Mouse (Mus musculus): ENCODE data around the gene Ccnc. TPM values are rescaled to one million over a fixed set of nuclear protein-coding genes. Genes with fewer than 3 reads are reported as not detected.

Ccnc gene
- polyA plus RNA-seq, 1 experiment from 2014 or later, result 20.3 TPM

DNA sequence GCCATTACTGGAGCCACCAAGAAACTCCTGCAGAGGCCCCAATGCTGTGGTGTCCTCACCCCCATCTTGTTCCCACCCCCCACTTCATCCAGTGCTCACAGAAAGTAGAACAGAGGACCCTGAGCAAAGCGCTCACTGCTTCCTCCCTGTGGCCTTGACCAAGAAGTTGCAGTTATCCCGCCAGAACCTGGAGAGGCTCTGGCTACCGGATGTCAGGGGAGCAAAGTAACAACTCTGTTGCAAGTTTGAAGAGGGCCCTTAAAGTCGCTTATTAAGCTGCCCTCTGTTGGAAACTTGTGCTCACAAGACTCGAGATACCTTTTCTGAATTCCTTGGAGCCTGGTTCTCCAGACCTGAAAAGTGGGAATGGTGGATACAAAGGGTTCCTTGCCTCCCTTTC is 40.6 kb upstream of the Ccnc start:
- no peaks in the 10 kb centered on the region for H3K9me3 ChIP-seq (replicated peaks)
- H3K27ac ChIP-seq (replicated peaks), result no peak overlapping the region
- peaks cover 8% of the 10 kb centered on the region; the same call in 1 of the 2 replicates for H3K4me1 ChIP-seq (replicated peaks)
- no peak overlapping the region for H3K9ac ChIP-seq
- H3K4me2 ChIP-seq, result no peak overlapping the region
- 2% methylated on average over 5 of the region's 5 CpGs for WGBS (ENCODE audit: insufficient replicate concordance)
- peaks cover 100% of the 10 kb centered on the region for H3K27me3 ChIP-seq
- H3K36me3 ChIP-seq (replicated peaks), result no peaks in the 10 kb centered on the region
- H3K4me3 ChIP-seq (replicated peaks), result no peak overlapping the region
- ATAC-seq (ENCODE audit: insufficient read depth), result no peak

DNA sequence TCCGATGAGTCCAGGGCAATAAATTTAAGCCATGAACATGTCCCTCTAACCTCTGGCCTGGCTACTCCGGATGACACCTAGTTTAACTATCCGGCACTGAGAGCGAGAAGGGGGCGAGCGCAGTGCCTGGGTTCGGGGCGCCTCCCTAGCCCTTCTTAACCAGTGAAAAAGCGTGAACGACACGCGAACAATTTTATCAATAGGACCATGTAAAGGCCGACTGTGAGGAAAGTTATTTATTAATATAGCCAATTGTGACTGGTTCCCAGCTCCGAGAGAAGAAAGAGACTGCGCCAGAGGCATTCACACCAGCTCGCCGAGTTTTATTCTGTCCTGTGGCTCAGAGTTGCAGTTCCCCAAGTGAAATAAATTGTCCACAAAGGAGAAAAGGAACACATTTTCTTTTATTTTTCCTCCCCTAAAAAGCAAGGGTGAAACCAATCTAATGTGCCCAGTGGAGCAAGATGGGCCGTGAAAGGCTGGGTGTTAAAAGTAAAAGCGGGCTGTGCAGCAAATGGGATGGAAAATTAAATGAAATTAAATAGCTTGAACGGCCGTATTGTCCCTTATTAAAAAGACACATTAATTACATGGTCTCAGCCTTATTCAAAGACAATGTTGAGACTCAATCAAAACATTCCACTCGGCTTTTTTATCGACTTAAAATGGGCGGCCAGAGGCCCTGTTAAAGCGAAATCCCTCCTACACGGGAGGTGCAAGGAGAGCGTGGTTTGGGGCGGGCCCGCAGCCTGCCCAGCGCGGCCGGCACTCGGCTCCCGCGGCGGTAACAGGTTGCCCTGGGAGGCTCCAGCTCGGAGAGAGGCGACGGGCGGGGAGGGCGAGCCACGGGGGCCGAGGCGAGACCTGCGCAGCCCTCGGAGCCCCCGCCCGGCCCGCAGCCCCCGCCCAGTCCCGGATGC is 39.5 kb upstream of the Ccnc start:
- H3K9ac ChIP-seq, result no peak overlapping the region
- H3K27ac ChIP-seq (replicated peaks), result no peak overlapping the region
- no peak for ATAC-seq (ENCODE audit: insufficient read depth)
- peaks cover 8% of the 10 kb centered on the region; the same call in 1 of the 2 replicates for H3K4me1 ChIP-seq (replicated peaks)
- peak overlapping the region; percentile 67 for H3K4me2 ChIP-seq
- H3K4me3 ChIP-seq (replicated peaks), result peak overlapping the region; percentile 45
- H3K36me3 ChIP-seq (replicated peaks), result no peaks in the 10 kb centered on the region
- H3K27me3 ChIP-seq, result peaks cover 100% of the 10 kb centered on the region
- WGBS (ENCODE audit: insufficient replicate concordance), result 2% methylated on average over 50 of the region's 51 CpGs
- no peaks in the 10 kb centered on the region for H3K9me3 ChIP-seq (replicated peaks)

DNA sequence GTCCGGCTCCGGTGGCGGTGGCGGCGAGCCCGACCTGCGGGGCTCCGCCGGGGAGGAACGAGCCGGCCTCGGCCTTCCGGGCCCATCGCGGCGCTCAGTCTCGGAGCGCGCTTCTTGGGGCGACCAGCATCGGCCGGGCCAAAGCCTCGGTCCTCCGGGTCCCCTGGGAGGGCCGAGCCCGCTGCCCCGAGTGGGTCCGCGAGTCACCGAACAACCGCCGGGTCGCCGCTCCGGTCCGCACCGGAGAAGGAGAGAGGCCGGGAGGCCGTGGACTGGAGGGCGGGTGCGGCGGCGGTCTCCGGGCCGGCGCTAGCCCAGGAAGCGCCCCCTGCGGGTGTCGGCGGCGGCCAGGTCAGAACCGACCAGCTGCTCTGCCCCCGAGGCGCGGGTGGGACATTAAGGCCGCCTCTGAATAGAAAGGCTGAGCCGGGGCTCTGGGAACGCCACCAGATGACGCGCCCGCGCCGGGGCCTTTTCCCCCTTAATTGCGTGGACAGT is 38.7 kb upstream of the Ccnc start:
- ATAC-seq (ENCODE audit: insufficient read depth), result no peak
- WGBS (ENCODE audit: insufficient replicate concordance), result under 1% methylated on average over 64 of the region's 64 CpGs
- no peak overlapping the region for H3K9ac ChIP-seq
- H3K9me3 ChIP-seq (replicated peaks), result no peaks in the 10 kb centered on the region
- no peaks in the 10 kb centered on the region for H3K36me3 ChIP-seq (replicated peaks)
- H3K4me1 ChIP-seq (replicated peaks), result peaks cover 8% of the 10 kb centered on the region; the same call in 1 of the 2 replicates
- peak overlapping the region; percentile 45 for H3K4me3 ChIP-seq (replicated peaks)
- peak overlapping the region; percentile 67 for H3K4me2 ChIP-seq
- H3K27me3 ChIP-seq, result peaks cover 95% of the 10 kb centered on the region
- H3K27ac ChIP-seq (replicated peaks), result no peak overlapping the region

DNA sequence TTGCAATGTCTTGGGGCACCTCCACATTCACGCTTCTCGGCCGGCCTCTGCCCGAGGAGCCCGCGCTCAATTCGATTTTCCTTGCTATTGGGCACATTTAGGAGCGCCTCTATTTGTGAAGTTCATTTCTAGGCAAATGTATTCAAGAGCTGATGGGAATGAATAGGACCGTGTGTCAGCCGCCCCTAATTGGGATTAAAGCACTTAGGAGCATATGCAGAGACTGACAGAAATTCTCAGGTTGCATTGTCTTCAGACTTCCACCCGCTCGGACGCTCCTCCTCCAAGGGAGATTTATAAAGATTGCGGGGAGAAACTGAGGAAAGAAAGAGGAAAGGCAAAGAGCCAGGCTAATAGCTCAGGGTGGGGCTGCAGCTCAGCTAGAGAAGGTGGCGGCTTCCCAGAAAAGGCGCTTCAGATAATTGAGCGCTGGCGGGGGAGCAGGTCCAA is 38.0 kb upstream of the Ccnc start:
- Histone ChIP-seq H3K4me1 (replicated peaks) (peaks cover 8% of the 10 kb centered on the region; the same call in 1 of the 2 replicates), H3K9me3 (replicated peaks) (no peaks in the 10 kb centered on the region), H3K9ac (no peak overlapping the region), H3K4me2 (no peak overlapping the region), H3K4me3 (replicated peaks) (no peak overlapping the region), H3K36me3 (replicated peaks) (no peaks in the 10 kb centered on the region), H3K27ac (replicated peaks) (no peak overlapping the region), H3K27me3 (peaks cover 89% of the 10 kb centered on the region)
- WGBS (ENCODE audit: insufficient replicate concordance), result 2% methylated on average over 18 of the region's 18 CpGs
- no peak for ATAC-seq (ENCODE audit: insufficient read depth)

DNA sequence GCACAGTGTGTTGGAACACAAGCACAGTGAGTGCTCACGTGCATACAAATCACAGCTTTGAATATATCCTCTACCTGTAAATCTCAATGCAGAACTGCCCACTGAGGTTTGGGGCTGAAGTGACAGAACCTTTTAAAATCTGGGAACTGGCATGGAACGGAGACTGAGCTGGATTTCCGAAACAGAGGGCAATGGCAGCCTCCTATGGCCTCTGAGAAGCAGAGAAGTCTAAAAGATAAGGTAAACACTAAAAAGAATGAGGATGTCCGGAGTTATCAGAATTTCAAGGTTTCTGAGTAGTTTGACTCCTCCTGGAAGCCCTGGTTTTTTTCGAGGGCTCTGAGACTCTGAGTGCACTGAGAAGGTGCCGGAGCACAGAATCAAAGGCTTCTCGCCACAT is 37.3 kb upstream of the Ccnc start:
- Histone ChIP-seq H3K9me3 (replicated peaks) (no peaks in the 10 kb centered on the region), H3K27me3 (peaks cover 88% of the 10 kb centered on the region), H3K9ac (no peak overlapping the region), H3K4me3 (replicated peaks) (no peak overlapping the region), H3K4me2 (no peak overlapping the region), H3K27ac (replicated peaks) (no peak overlapping the region), H3K4me1 (replicated peaks) (peaks cover 8% of the 10 kb centered on the region; the same call in 1 of the 2 replicates), H3K36me3 (replicated peaks) (no peaks in the 10 kb centered on the region)
- no peak for ATAC-seq (ENCODE audit: insufficient read depth)
- WGBS (ENCODE audit: insufficient replicate concordance), result 10% methylated on average over 7 of the region's 7 CpGs

DNA sequence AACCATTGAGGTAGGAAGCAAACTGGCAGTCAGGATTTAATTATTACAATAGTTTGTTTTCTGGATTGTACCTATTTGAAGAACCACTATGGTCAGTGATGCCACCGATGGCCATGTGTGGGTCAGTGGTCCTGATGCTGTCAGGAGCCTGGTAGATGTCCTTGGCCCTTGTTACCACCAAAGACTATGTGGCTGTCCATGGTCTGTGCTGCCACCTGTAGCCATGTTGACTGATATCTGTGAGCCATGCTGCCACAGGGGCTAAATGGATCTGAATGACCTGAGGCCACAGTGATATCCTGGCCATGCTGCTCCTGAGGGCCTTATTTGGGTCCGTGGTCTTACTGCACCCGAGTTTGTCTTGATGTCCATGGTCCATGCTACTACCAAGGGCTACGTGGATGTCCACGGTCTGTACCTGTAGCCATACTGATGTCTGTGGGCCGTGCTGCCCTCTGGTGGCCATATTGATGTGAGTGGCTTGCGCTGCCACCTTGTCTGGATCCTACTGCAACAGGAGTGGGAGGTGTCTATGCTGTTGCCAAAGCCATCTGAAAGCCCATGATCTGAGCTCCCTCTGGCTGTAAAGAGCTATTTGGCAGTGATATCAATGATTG is 31.8 kb upstream of the Ccnc start:
- WGBS (ENCODE audit: insufficient replicate concordance), result 23% methylated on average over 7 of the region's 7 CpGs
- no peak for ATAC-seq (ENCODE audit: insufficient read depth)

DNA sequence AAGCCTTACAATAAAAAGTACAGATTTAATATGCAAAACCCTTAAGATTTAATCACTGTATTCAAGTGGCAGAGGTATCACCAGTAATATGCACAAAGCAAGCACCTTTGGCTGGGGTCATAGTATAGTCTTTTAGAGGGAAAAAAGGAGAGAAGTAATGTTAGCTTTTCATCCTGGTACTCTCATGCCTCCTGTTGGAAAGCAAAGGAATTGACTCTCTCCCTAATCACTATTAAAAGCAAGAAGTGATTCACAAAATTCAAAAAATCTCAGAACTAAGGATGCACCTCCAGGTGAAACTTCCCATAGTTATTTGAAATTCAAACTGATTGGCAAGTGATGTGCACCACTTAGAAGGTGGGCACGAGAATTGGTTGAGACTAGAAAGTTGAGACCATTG is 22.5 kb upstream of the Ccnc start:
- Histone ChIP-seq H3K4me2 (no peak overlapping the region), H3K4me1 (replicated peaks) (no peaks in the 10 kb centered on the region), H3K27me3 (0 out of 2 replicates have a peak, but pooled peaks cover 4% of the 10 kb centered on the region), H3K4me3 (replicated peaks) (no peak overlapping the region), H3K36me3 (replicated peaks) (no peaks in the 10 kb centered on the region), H3K9me3 (replicated peaks) (no peaks in the 10 kb centered on the region), H3K27ac (replicated peaks) (no peak overlapping the region), H3K9ac (no peak overlapping the region)
- 24% methylated on average over 1 of the region's 1 CpGs for WGBS (ENCODE audit: insufficient replicate concordance)
- ATAC-seq (ENCODE audit: insufficient read depth), result no peak

More for the DNA sequence above, 31.8 kb upstream of the Ccnc start:
- H3K9ac ChIP-seq, result no peak overlapping the region
- no peaks in the 10 kb centered on the region for H3K4me1 ChIP-seq (replicated peaks)
- no peaks in the 10 kb centered on the region for H3K9me3 ChIP-seq (replicated peaks)
- H3K4me3 ChIP-seq (replicated peaks), result no peak overlapping the region
- peaks cover 42% of the 10 kb centered on the region for H3K27me3 ChIP-seq
- H3K27ac ChIP-seq (replicated peaks), result no peak overlapping the region
- no peaks in the 10 kb centered on the region for H3K36me3 ChIP-seq (replicated peaks)
- no peak overlapping the region for H3K4me2 ChIP-seq

DNA sequence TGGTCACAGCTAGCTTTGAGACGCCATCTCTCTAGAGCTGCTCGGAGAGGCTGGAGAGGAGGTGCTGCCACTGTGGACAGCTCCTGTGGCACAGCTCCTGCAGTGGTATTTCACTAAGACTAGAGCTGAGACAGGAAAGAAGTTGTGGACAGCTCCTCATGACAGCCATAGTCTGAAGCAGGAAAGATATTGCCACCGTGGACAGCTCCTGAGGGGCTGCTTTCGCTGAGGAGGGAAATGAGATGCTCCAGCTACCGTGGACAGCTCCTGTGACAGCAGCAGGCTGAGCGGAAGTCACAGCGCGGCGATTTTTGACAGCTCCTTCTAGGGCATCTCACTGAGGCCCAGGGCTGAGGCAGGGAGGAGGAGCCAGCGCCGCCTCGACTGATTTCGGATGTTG is 15.4 kb upstream of the Ccnc start:
- no peak overlapping the region for H3K9ac ChIP-seq
- no peaks in the 10 kb centered on the region for H3K36me3 ChIP-seq (replicated peaks)
- no peak overlapping the region for H3K4me3 ChIP-seq (replicated peaks)
- no peaks in the 10 kb centered on the region for H3K4me1 ChIP-seq (replicated peaks)
- peaks cover 4% of the 10 kb centered on the region; the same call in 1 of the 2 replicates for H3K27me3 ChIP-seq
- no peak for ATAC-seq (ENCODE audit: insufficient read depth)
- H3K4me2 ChIP-seq, result no peak overlapping the region
- no peak overlapping the region for H3K27ac ChIP-seq (replicated peaks)
- no peaks in the 10 kb centered on the region for H3K9me3 ChIP-seq (replicated peaks)
- WGBS (ENCODE audit: insufficient replicate concordance), result 5% methylated on average over 13 of the region's 13 CpGs

DNA sequence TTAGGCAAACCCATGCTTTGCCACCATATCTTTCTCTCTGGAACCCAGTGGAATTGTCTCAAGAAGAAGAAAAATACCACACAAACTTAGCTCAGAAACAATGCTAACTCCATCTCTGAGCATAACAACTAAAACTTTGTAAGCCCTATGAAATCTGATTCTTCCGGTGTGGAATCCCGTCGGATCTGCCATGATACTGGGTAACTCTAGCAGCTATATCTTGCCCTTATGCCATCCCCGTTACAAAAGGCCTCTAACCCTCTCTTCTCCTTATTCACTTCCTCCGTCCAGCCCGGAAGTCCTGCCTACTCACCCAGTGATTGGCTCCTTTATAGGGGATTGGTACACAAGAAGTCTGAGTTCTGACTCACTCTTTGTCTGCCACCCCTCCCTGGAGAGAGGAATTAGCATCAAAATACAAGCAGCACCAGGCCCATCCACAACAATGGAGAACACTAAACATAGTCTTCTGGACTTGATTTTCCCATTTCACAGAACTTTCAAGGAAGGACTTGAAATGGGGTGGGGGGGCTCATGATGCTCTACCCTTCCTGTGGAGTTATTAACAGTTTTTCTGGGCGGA is 4.7 kb upstream of the Ccnc start:
- no peaks in the 10 kb centered on the region for H3K4me1 ChIP-seq (replicated peaks)
- no peaks in the 10 kb centered on the region for H3K9me3 ChIP-seq (replicated peaks)
- H3K4me3 ChIP-seq (replicated peaks), result no peak overlapping the region
- no peak overlapping the region for H3K27ac ChIP-seq (replicated peaks)
- H3K9ac ChIP-seq, result no peak overlapping the region
- no peaks in the 10 kb centered on the region for H3K36me3 ChIP-seq (replicated peaks)
- peaks cover 4% of the 10 kb centered on the region; the same call in 1 of the 2 replicates for H3K27me3 ChIP-seq
- WGBS (ENCODE audit: insufficient replicate concordance), result 49% methylated on average over 7 of the region's 7 CpGs
- ATAC-seq (ENCODE audit: insufficient read depth), result no peak
- no peak overlapping the region for H3K4me2 ChIP-seq

DNA sequence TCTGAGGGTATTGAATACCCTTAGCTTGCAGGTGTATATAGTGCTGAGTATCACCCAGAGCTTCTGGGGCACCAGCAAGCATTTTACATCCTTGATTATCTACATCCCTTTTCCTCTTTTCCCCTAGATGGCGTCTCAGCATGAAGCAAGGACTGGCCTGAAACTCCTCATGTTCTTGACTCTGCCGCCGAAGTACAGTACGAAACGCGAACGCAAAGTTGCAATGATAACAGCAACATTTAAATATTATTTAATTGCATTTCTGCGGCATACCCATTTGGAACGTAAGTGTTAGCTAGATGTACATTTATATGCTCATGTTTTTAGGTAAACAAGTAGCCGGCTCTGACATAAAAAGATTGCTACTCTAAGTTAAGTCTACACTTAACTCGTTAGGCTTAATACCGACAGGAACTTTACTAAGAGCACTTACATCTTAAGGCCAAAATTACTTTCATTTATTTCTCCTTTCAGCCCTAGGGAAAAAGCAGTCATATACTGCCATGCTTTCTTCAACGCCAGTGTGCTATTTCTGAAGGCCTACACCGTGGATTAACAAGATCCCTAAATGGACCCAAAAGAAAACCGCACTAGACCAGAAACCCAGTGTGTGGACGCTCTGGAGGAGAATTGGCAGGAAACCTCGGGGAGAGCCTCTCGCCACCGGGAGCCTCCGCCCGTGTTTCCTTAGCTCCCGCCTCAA is 438 bp upstream of the Ccnc start:
- Histone ChIP-seq H3K27ac (replicated peaks) (peak overlapping the region; percentile 86), H3K9ac (peak overlapping the region; percentile 84), H3K4me3 (replicated peaks) (peak overlapping the region; percentile 92), H3K36me3 (replicated peaks) (0 out of 2 replicates have a peak, but pooled peaks cover 4% of the 10 kb centered on the region), H3K4me1 (replicated peaks) (peaks cover 10% of the 10 kb centered on the region), H3K9me3 (replicated peaks) (no peaks in the 10 kb centered on the region), H3K4me2 (peak overlapping the region; percentile 85), H3K27me3 (no peaks in the 10 kb centered on the region)
- peak; percentile 49 for ATAC-seq (ENCODE audit: insufficient read depth)
- under 1% methylated on average over 22 of the region's 22 CpGs for WGBS (ENCODE audit: insufficient replicate concordance)

Data from liver, embryonic 15.5 days (tissue).